Mouse (Mus musculus) MEL (cell line): ENCODE data around the gene Zscan12. TPM values are rescaled to one million over a fixed set of nuclear protein-coding genes. Genes with fewer than 3 reads are reported as not detected.

Experiments
- DNase-seq: peaks from one replicate; pipeline ENCODE4 v3.0.0; 2011; ENCODE audit warnings: low read depth, low spot score
- H3K27ac ChIP-seq: 2 replicates; pipeline ENCODE4 v1.5.1; 2012; ENCODE audit warnings: low read depth, mild to moderate bottlenecking, control low read depth, low read length, moderate library complexity; ENCODE audit not compliant: control insufficient read depth
- H3K27me3 ChIP-seq, 2 experiments: fragments of 150-350 bp in 1 of 2; sonication (generic) in 1 of 2; 2 replicates each; pipeline ENCODE4 v1.6.1; 2012; ENCODE audit warnings: low read length in 2 of 2, mild to moderate bottlenecking in 2 of 2, improper control_type of control experiment in 1 of 2, moderate library complexity in 1 of 2; ENCODE audit not compliant: insufficient read depth in 2 of 2, control insufficient read depth in 1 of 2
- H3K36me3 ChIP-seq, 2 experiments: 2 replicates each; pipeline ENCODE4 v1.6.1; 2012 to 2014; ENCODE audit warnings: low read length in 2 of 2, improper control_type of control experiment in 1 of 2, inconsistent platforms in 1 of 2, mild to moderate bottlenecking in 1 of 2; ENCODE audit not compliant: insufficient read depth in 2 of 2, control insufficient read depth in 1 of 2
- H3K4me1 ChIP-seq, 2 experiments: fragments of 150-350 bp in 1 of 2; sonication (generic) in 1 of 2; 2 replicates each; pipeline ENCODE4 v1.6.1; 2012; ENCODE audit warnings: low read length in 2 of 2, improper control_type of control experiment in 1 of 2, mild to moderate bottlenecking in 1 of 2; ENCODE audit not compliant: insufficient read depth in 2 of 2, control insufficient read depth in 1 of 2
- H3K4me3 ChIP-seq, 2 experiments: fragments of 150-350 bp in 1 of 2; sonication (generic) in 1 of 2; 2 replicates each; pipeline ENCODE4 v1.5.1; 2012; ENCODE audit warnings: low read depth in 2 of 2, low read length in 2 of 2, mild to moderate bottlenecking in 2 of 2, moderate library complexity in 2 of 2, control low read depth in 1 of 2, improper control_type of control experiment in 1 of 2; ENCODE audit not compliant: control insufficient read depth in 1 of 2, insufficient read depth in 1 of 2
- H3K79me2 ChIP-seq: 2 replicates; pipeline ENCODE4 v1.6.1; 2012; ENCODE audit warnings: mild to moderate bottlenecking, low read length, moderate library complexity; ENCODE audit not compliant: control insufficient read depth, poor library complexity, insufficient read depth
- H3K9ac ChIP-seq: 2 replicates; pipeline ENCODE4 v1.6.1; 2012; ENCODE audit warnings: low read depth, mild to moderate bottlenecking, control low read depth, low read length, moderate library complexity; ENCODE audit not compliant: control insufficient read depth, poor library complexity, severe bottlenecking
- H3K9me3 ChIP-seq: fragments of 150-350 bp; sonication (generic); replicated peaks from 2 replicates; pipeline ENCODE4 v1.6.1; 2012; ENCODE audit warnings: mild to moderate bottlenecking, low read length, improper control_type of control experiment, moderate library complexity; ENCODE audit not compliant: insufficient read depth
- BHLHE40 ChIP-seq: IDR thresholded peaks from 2 replicates; pipeline ENCODE4 v1.6.1; 2012; ENCODE audit warnings: low read depth, mild to moderate bottlenecking, inconsistent platforms, low read length, improper control_type of control experiment, borderline replicate concordance
- CHD1 ChIP-seq: IDR thresholded peaks from 2 replicates; pipeline ENCODE4 v1.6.1; 2012; ENCODE audit warnings: low read depth, mild to moderate bottlenecking, inconsistent platforms, low read length, improper control_type of control experiment
- E2F4 ChIP-seq: IDR thresholded peaks from 2 replicates; pipeline ENCODE4 v1.6.1; 2011; ENCODE audit warnings: low read depth, low read length, improper control_type of control experiment, borderline replicate concordance
- ELF1 ChIP-seq: IDR thresholded peaks from 2 replicates; pipeline ENCODE4 v1.6.1; 2014; ENCODE audit warnings: low read depth, mild to moderate bottlenecking, inconsistent platforms, low read length, improper control_type of control experiment, moderate library complexity
- EP300 ChIP-seq, 2 experiments: IDR thresholded peaks; 2 replicates each; pipeline ENCODE4 v1.6.1; 2011; ENCODE audit warnings: improper control_type of control experiment in 2 of 2, low read length in 2 of 2, low read depth in 1 of 2, mild to moderate bottlenecking in 1 of 2
- GATA1 ChIP-seq: IDR thresholded peaks from 2 replicates; pipeline ENCODE4 v1.6.1; 2011; ENCODE audit warnings: low read depth, low read length, improper control_type of control experiment
- JUND ChIP-seq: IDR thresholded peaks from 2 replicates; pipeline ENCODE4 v1.6.1; 2011; ENCODE audit warnings: low read depth, mild to moderate bottlenecking, improper control_type of control experiment, low read length
- MAFK ChIP-seq: IDR thresholded peaks from 2 replicates; pipeline ENCODE4 v1.6.1; 2011; ENCODE audit warnings: low read depth, mild to moderate bottlenecking, low read length, improper control_type of control experiment, borderline replicate concordance
- MAX ChIP-seq: IDR thresholded peaks from 2 replicates; pipeline ENCODE4 v1.6.1; 2011; ENCODE audit warnings: low read length, improper control_type of control experiment
- MXI1 ChIP-seq: IDR thresholded peaks from 2 replicates; pipeline ENCODE4 v1.6.1; 2011; ENCODE audit warnings: mild to moderate bottlenecking, low read depth, low read length, improper control_type of control experiment
- MYB ChIP-seq: IDR thresholded peaks from 2 replicates; pipeline ENCODE4 v1.6.1; 2011; ENCODE audit warnings: mild to moderate bottlenecking, low read depth, low read length, improper control_type of control experiment
- MYC ChIP-seq: IDR thresholded peaks from 2 replicates; pipeline ENCODE4 v1.6.1; 2011; ENCODE audit warnings: low read depth, mild to moderate bottlenecking, low read length, improper control_type of control experiment, moderate library complexity
- NELFE ChIP-seq: IDR thresholded peaks from 2 replicates; pipeline ENCODE4 v1.6.1; 2011; ENCODE audit warnings: low read depth, low read length, improper control_type of control experiment
- NRF1 ChIP-seq: IDR thresholded peaks from 2 replicates; pipeline ENCODE4 v1.6.1; 2014; ENCODE audit warnings: low read depth, mild to moderate bottlenecking, inconsistent platforms, low read length, improper control_type of control experiment, moderate library complexity; ENCODE audit not compliant: poor library complexity, insufficient read depth, severe bottlenecking
- POLR2A ChIP-seq, 2 experiments: IDR thresholded peaks; 2 replicates each; pipeline ENCODE4 v1.6.1; 2011 to 2012; ENCODE audit warnings: low read length in 2 of 2, mild to moderate bottlenecking in 2 of 2, control low read depth in 1 of 2, improper control_type of control experiment in 1 of 2, low read depth in 1 of 2, moderate library complexity in 1 of 2; ENCODE audit not compliant: control insufficient read depth in 1 of 2, insufficient read depth in 1 of 2, poor library complexity in 1 of 2
- POLR2AphosphoS2 ChIP-seq: IDR thresholded peaks from 2 replicates; pipeline ENCODE4 v1.6.1; 2011; ENCODE audit warnings: low read length, improper control_type of control experiment
- POLR2AphosphoS5 ChIP-seq: IDR thresholded peaks from 2 replicates; pipeline ENCODE4 v1.6.1; 2012; ENCODE audit warnings: low read depth, borderline replicate concordance, mild to moderate bottlenecking, inconsistent platforms, low read length, moderate library complexity, mixed read lengths
- RAD21 ChIP-seq: IDR thresholded peaks from 2 replicates; pipeline ENCODE4 v1.6.1; 2011; ENCODE audit warnings: mild to moderate bottlenecking, low read depth, low read length, improper control_type of control experiment
- SMC3 ChIP-seq: IDR thresholded peaks from 2 replicates; pipeline ENCODE4 v1.6.1; 2011; ENCODE audit warnings: low read depth, low read length, improper control_type of control experiment
- TCF12 ChIP-seq: IDR thresholded peaks from 2 replicates; pipeline ENCODE4 v1.6.1; 2014; ENCODE audit warnings: low read depth, mild to moderate bottlenecking, inconsistent platforms, low read length, improper control_type of control experiment, moderate library complexity
- UBTF ChIP-seq: IDR thresholded peaks from 2 replicates; pipeline ENCODE4 v1.6.1; 2012; ENCODE audit warnings: low read depth, mild to moderate bottlenecking, inconsistent platforms, low read length, improper control_type of control experiment, moderate library complexity, borderline replicate concordance; ENCODE audit not compliant: insufficient read depth
- USF1 ChIP-seq: IDR thresholded peaks from 2 replicates; pipeline ENCODE4 v1.6.1; 2014; ENCODE audit warnings: low read depth, mild to moderate bottlenecking, inconsistent platforms, low read length, improper control_type of control experiment, moderate library complexity
- ZC3H11A ChIP-seq: IDR thresholded peaks from 2 replicates; pipeline ENCODE4 v1.6.1; 2012; ENCODE audit warnings: low read depth, mild to moderate bottlenecking, inconsistent platforms, low read length, improper control_type of control experiment
- ZKSCAN1 ChIP-seq: IDR thresholded peaks from 2 replicates; pipeline ENCODE4 v1.6.1; 2012; ENCODE audit warnings: low read depth, mild to moderate bottlenecking, inconsistent platforms, low read length, improper control_type of control experiment, moderate library complexity
- ZMIZ1 ChIP-seq: IDR thresholded peaks from 2 replicates; pipeline ENCODE4 v1.6.1; 2012; ENCODE audit warnings: low read depth, mild to moderate bottlenecking, inconsistent platforms, low read length, improper control_type of control experiment, moderate library complexity
- ZNF384 ChIP-seq: IDR thresholded peaks from 2 replicates; pipeline ENCODE4 v1.6.1; 2012; ENCODE audit warnings: low read depth, mild to moderate bottlenecking, inconsistent platforms, low read length, improper control_type of control experiment
- polyA plus RNA-seq, 2 experiments: library from polyadenylated mRNA; stranded (reverse) in 1 of 2; unstranded in 1 of 2; fragments of >175 nt in 1 of 2; fragments of >200 nt in 1 of 2; gene quantifications; 2 replicates each; pipeline versions ENCODE4 v1.2.1 to v1.2.4; 2012; ENCODE audit warnings: low replicate concordance in 2 of 2, low read depth in 1 of 2; ENCODE audit not compliant: insufficient read length in 2 of 2, insufficient read depth in 1 of 2, missing spikeins in 1 of 2
- total RNA-seq: library from RNA; depleted of rRNA; stranded (reverse); fragments of 300-350 nt; gene quantifications from 2 replicates; pipeline ENCODE4 v1.2.3, GENCODE M21; 2012

The Zscan12 gene
- total and polyA plus RNA-seq, 3 experiments: 6.8 to 11.1 TPM; not detected in 1

- Histone ChIP-seq H3K4me3 (no peak overlapping the region), H3K9me3 (no peaks in the 10 kb centered on the region)
Observed at GRCm38 (mm10) chr13:21372700-21373099, 10.1 kb downstream of the Zscan12 start.

DNA sequence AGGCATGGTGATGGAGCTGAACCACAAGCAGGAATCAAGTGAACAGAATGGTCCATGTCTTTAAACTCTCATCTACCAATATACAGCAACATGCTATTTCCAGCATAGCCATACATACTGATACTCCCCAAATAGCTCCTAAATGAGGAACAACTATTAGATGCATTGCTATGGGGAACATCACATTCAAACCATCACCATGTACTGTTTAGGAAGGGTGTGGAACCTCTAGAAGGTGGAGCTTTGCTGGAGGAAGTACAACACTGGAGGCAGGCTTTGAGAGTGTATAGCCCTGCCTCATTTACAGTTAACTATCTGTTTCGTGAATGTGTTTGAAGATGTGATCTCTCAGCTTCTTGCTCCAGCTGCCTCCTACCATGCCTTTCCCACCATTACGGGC lies 15.2 kb downstream of the Zscan12 start:
- TF ChIP-seq ZMIZ1 (no peak), CHD1 (no peak), MAX (no peak), JUND (no peak), NELFE (no peak), NRF1 (no peak), SMC3 (no peak), POLR2AphosphoS5 (no peak), ZC3H11A (no peak), BHLHE40 (no peak), MAFK (no peak), POLR2A (IDR thresholded peaks at IDR 0.05; ENCODE audit: control insufficient read depth in 1 of 2, insufficient read depth in 1 of 2, low read depth in 1 of 2, low read length in 2 of 2, poor library complexity in 1 of 2) (no peak), E2F4 (no peak), RAD21 (no peak), MYC (no peak), ZNF384 (no peak), MXI1 (no peak)
- no peak overlapping the region for H3K9ac ChIP-seq
- H3K4me1 ChIP-seq: no peaks in the 10 kb centered on the region
- H3K4me3 ChIP-seq: no peak overlapping the region
- H3K36me3 ChIP-seq: no peaks in the 10 kb centered on the region
- no peaks in the 10 kb centered on the region for H3K9me3 ChIP-seq
- no peak overlapping the region for H3K27ac ChIP-seq
- no peaks in the 10 kb centered on the region for H3K27me3 ChIP-seq
- no peaks in the 10 kb centered on the region for H3K79me2 ChIP-seq
- peak; percentile 63 for DNase-seq

More at GRCm38 (mm10) chr13:21372700-21373099, 10.1 kb downstream of the Zscan12 start:
- Histone ChIP-seq H3K36me3 (peaks cover 0 to 17% of the 10 kb centered on the region in 2 experiments; a peak in 3 of 4 replicates), H3K9ac (no peak overlapping the region), H3K4me1 (peaks cover 3 to 5% of the 10 kb centered on the region in 2 experiments; a peak in 2 of 4 replicates), H3K27me3 (no peaks in the 10 kb centered on the region), H3K79me2 (no peaks in the 10 kb centered on the region; the same call in none of the 2 replicates), H3K27ac (no peak overlapping the region)
- no peak for DNase-seq
- TF ChIP-seq ZC3H11A (no peak), TCF12 (no peak), MYB (no peak), POLR2A (IDR thresholded peaks at IDR 0.05; ENCODE audit: control insufficient read depth in 1 of 2, insufficient read depth in 1 of 2, low read depth in 1 of 2, low read length in 2 of 2, poor library complexity in 1 of 2) (no peak), USF1 (no peak), EP300 (IDR thresholded peaks at IDR 0.05; ENCODE audit: low read depth in 1 of 2, low read length in 2 of 2) (no peak), SMC3 (no peak), ELF1 (no peak), ZKSCAN1 (no peak), CHD1 (no peak), POLR2AphosphoS2 (no peak), ZMIZ1 (no peak), GATA1 (no peak), JUND (no peak), MAFK (no peak), UBTF (no peak)
